Mouse (Mus musculus): ENCODE data around the gene Prune2. TPM values are rescaled to one million over a fixed set of nuclear protein-coding genes. Genes with fewer than 3 reads are reported as not detected.

The Prune2 gene
- total RNA-seq, 2 experiments from 2014 or later, result not detected

DNA sequence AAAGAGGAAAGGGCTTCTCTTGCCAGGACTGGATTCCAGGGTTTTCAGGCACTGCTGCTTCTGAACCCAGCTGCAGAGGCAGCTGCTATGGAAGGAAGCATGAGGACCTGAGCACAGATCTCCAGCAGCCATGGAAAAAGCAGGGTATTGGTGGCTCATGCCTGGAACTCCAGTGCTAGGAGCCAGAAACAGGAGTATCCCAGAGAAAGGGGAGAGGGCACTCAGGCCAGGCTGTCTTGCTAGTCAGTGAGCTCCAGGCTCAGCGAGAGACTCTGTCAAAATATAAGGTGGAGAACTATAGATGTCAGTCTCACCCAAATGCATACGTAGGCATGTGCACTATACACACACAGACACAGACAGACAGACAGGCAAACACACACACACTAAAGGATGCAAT is 140.4 kb downstream of the Prune2 start:
- no peak for ATAC-seq (replicated peaks; ENCODE audit: low FRiP score, low TSS enrichment, poor library complexity, severe bottlenecking)

- no peak for ATAC-seq (replicated peaks; ENCODE audit: low FRiP score, low TSS enrichment, poor library complexity, severe bottlenecking)
These were observed 141.3 kb downstream of the Prune2 start for GRCm38 (mm10) chr19:17097210-17097609.

DNA sequence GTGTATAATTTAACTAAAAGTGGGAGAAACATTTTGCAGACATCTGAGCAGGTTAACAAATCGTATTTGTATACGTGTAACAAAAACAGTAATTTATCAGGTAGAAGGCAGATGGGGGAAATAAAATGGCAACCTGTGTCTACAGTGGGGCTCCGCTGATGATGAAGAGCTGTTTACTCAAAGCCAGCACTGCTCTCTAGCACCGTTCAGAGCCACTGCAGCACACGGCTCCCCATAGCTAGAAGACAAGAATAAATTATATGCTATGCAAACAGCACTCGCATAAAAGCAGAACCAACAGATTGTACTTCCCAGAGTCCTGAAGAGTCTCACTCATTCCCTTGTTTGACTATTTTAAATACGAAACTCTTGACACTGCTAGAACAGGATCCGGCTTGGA is 152.9 kb downstream of the Prune2 start:
- ATAC-seq (replicated peaks; ENCODE audit: low FRiP score, low TSS enrichment, poor library complexity, severe bottlenecking), result no peak

DNA sequence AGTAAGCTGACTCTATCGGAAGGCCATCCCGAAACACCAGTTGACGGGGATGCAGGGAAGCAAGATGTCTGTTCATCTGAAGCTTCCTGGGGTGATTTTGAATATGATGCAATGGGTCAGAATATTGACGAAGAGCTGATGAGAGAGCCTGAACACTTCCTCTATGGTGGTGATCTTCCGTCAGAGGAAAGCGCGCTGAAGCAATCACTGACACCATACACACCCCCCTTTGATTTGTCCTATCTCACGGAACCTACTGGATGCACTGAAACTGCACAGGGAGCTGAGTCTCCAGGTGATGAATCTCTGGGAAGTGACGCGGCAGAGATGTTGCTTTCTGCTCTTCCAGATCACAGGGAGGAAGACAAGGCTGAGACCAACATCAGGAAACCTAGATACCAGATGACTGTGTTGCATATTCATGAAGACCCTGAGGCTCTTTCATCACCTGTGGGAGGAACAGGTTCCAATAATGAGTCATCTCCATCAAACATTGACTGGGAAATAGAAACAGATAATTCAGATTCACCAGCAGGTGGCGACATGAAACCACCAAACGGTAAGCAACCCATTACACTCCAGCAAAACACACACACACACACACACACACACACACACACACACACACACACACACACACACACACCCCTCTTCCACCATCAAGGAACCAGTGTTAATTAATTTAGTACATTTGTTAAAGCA is 168.3 kb downstream of the Prune2 start:
- ATAC-seq (replicated peaks; ENCODE audit: low FRiP score, low TSS enrichment, poor library complexity, severe bottlenecking), result no peak

DNA sequence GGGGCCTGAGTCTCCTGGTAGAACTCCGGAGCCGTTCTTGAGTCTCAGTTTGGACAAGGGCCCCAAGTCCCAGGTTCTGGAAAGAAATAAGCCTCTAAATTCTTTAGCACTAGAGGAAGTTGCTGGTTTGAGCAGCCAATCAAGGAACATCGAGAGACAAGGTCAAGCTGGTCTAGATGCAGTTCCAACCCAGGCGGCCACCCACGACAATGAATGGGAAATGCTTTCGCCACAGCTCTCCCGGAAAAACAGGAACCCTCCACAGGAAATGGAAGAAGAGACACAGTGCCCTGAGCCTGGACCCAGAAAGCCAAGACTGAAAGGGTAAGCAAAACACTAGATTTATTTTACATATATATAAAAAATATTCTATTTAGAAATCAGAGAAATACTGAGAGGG is 169.5 kb downstream of the Prune2 start:
- no peak for ATAC-seq (replicated peaks; ENCODE audit: low FRiP score, low TSS enrichment, poor library complexity, severe bottlenecking)

DNA sequence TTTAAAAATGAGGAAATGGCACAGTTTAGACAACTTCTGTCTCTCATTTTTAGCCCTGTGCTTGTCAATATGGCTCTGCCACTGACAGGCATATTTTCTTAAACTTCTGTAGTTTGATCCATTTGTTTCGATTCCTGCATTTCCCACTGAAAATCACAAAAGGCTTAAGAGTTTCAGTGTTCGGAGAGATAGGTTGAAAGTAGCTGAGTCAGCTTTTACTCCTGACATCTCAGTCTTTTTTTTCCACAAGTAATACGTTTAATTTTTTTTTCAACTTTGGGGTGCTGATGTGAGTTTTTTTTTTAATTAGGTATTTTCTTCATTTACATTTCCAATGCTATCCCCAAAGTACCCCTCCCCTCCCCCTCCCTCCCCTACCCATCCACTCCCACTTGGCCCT is 174.6 kb downstream of the Prune2 start:
- ATAC-seq (replicated peaks; ENCODE audit: low FRiP score, low TSS enrichment, poor library complexity, severe bottlenecking), result no peak

DNA sequence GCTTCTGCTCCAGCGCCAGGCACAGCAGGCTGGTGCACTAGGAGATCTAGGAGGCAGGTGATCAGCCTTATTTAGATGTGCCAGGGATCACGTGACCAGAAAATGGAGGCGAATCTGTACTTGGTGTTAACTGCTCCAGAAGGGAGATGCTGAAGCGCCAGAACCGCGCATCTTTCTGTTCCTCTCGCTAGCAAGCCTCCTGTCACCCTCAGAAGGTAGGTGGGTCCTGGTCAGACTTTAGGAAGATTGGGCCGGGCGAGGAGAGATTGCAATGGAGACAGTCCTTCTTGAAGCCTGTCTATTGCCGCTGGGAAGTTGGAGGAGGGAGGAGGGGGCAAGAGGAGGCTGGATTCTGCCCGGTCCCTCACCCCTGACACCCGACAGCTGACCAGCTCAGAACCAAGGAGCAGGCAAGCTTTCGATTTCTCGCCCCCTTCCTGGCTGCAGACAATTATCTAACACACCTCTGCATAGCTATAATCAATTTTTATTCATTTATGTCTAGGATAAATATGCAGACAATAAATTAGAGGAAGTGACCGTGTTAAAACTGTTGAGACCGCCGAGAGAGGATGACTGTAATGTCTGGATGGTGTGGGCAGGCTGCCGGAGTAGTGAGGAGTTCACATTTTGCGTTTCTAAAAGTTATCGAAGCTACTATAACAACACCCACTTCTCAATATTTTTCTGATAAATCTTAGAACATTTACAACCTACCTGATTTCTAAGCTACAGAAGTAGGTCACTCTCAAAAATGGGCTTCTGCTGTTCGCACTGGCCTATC is 181.0 kb downstream of the Prune2 start:
- ATAC-seq (replicated peaks; ENCODE audit: low FRiP score, low TSS enrichment, poor library complexity, severe bottlenecking), result no peak

DNA sequence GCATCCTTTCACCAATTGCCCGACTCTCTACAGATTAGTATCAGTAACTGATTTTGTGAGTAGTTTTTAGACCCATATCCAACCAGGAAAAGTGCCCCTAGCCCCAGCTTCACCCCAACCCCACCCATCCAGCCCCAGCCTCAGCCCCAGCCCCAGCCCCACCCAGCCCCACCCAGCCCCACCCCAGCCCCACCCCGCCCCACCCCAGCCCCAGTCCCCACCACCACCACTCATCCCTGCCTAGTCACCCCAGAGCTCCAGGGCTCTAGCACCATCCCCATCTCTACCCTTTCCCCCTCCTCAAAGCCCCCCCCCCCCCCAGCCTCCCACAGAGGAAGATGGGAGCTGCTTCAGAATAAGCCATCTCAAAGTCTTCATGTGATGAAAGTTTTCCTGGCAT is 181.7 kb downstream of the Prune2 start:
- ATAC-seq (replicated peaks; ENCODE audit: low FRiP score, low TSS enrichment, poor library complexity, severe bottlenecking), result no peak

DNA sequence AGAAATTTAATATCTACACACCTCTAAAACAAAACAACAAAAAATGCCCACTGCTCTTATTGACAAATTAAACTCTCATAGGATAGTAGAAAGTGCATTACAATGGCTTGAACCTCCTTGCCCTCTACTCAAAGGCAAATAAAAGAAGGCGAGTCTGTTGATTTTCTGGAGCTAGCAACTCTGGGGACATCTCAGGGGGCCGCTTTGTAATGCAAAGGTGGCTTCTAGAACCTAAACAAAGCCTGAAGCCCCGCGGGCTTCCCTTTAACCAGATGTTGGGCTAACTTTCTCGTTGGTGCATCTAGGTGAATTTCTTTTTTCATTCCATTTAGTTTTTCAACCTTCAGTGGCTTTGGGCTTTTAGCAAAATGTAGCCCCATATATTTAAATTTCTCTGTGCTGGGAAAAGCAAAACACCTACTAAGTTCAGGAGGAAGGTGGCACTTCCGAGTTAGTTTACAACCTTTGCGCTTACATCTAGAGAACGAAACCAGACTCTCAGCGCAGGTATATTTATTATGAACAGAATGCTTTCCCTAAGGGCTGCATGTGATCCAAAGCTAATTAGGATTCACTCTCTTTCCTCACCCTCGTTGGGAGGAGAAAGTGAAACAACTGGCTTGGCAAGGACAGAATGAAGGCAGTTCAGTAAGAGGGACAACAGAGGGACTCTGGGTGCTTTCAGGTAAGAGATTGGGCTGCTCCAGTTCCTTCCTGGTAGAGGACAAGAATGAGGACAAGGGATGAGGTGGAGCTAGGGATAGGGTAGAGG is 182.4 kb downstream of the Prune2 start:
- no peak for ATAC-seq (replicated peaks; ENCODE audit: low FRiP score, low TSS enrichment, poor library complexity, severe bottlenecking)

DNA sequence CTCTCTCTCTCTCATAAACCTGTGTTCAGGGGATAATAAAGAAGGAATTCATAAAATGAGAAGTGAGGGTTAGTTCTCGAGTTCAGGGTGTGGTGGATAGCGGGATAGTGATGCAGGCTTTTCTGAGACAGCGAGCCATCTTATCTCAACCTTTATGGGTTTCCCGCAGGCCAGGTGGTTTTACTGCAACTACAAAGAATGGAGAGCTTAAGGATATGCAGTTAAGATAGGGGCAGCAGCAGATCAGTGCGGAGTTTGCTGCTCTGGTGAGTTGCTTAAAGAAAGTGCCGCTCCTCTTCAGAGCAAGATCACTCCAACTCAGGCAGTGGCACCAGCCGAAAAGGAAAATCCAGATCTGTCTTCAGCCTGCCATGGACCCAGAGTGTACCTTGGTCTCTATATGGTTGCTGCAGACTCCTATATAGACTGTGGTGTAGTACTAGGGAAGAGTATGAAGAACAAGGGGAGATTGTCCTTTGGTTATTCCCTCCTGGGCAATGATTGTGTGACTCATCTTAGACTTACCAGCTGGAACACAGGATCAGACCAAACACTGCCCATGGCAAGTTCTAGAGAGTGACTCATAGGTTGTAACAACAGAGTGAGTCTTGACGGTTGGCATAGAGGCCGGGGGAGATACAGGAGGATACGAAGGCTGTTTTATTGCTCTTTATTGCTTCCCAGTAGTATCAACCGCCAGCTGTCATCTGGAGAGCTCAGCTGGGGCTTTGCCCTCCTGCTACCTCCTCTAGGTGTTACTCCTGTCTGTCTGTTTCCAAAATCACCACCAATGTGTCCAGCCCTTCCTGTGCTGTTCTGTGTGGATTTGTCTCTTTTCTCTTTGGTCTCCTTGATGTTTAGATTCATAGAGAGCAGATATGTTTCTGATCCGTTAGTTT is 184.3 kb downstream of the Prune2 start:
- ATAC-seq (replicated peaks; ENCODE audit: low FRiP score, low TSS enrichment, poor library complexity, severe bottlenecking), result no peak

DNA sequence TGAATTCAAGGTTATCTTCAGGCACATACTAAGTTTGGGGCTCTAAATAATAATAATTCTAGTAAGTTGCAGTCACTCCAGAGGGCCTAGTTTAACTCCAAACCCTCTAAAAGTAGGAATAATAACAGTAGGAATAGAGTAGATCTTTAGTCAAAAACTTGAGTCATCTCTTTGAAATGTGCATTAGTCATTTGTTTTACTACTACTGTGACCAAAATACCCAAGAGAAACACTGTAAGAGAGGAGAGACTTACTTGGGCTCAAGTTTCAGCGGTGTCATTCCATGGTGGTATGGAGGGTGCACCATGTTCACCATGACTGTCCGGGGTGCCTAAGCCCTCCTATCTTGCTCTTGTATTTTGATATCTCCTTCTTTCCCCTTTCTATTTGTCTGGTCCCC is 187.3 kb downstream of the Prune2 start:
- no peak for ATAC-seq (replicated peaks; ENCODE audit: low FRiP score, low TSS enrichment, poor library complexity, severe bottlenecking)

DNA sequence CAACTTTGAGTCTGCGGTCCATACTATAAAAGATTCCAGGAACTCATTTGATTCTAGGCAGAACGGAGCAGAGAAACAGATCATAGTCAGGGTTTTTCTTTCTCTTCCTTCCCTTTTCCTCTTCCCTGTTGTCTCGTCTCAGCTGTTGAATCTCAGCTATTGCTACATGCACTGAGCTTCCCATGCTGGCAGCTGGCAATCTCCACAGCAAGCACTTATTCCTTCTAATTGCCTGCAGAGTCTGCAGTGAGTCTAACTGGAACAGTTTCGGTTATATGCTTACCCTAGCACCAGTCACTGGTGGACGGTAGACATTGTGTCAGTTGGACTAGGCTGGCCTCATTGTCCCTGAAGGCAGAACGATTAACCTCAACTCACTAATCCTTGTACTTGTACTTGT is 188.3 kb downstream of the Prune2 start:
- ATAC-seq (replicated peaks; ENCODE audit: low FRiP score, low TSS enrichment, poor library complexity, severe bottlenecking), result no peak

DNA sequence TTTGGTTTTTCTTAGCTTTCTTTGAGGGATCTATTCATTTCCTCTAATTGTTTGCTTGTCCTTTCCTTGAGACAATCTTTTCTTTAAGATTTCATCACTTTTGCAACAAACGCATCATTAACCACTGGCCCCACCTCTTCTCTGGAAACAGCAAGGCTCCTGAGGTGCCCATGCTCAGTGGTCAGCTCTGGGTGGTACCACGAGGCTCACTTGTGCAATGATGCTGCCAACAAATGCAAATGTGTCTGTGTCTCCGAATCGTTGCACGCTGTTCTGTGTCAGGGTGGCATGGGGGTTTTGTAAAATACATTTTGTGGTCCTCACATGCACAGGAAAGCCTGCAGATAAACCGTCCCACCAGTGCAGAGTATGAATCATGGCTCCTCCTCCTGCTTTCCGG is 194.1 kb downstream of the Prune2 start:
- no peak for ATAC-seq (replicated peaks; ENCODE audit: low FRiP score, low TSS enrichment, poor library complexity, severe bottlenecking)

GRCm38 (mm10) chr19:17151781-17152180 is 195.9 kb downstream of the Prune2 start:
- no peak for ATAC-seq (replicated peaks; ENCODE audit: low FRiP score, low TSS enrichment, poor library complexity, severe bottlenecking)

GRCm38 (mm10) chr19:17152461-17152860 is 196.5 kb downstream of the Prune2 start:
- no peak for ATAC-seq (replicated peaks; ENCODE audit: low FRiP score, low TSS enrichment, poor library complexity, severe bottlenecking)

DNA sequence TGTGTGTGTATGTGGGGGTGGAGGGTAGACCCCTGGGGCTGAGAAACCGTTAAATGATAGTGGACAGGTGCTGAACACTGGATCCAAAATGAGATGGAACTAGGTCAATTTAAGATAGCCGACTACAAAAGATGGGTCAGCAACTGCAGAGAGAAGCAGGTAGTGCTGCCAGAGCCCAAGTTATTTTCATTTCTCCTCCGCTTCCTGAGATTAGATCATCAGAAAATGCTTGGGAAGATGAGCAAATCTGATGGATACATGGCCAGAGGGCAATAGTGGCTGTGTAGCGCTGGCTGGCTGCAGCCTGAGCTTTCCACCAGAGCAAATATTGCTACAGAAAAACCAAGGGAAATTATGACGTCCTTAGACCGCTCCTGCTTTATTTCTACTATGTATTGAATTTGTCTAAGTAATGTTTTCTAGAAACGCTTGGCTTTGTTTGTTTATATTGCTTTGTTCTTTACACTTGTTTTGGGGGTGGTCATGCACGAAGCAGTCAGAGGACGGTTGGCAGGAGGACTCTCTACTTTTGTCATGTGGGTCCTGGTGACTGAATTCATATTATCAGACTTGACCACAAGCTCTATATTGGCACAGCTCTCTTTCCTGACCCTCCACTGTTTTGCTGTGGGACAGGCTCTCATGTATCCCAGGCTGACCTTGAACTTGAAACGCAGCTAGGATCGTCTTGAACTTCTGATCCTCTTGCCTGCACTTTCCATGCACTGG is 198.2 kb downstream of the Prune2 start:
- ATAC-seq (replicated peaks; ENCODE audit: low FRiP score, low TSS enrichment, poor library complexity, severe bottlenecking), result no peak

DNA sequence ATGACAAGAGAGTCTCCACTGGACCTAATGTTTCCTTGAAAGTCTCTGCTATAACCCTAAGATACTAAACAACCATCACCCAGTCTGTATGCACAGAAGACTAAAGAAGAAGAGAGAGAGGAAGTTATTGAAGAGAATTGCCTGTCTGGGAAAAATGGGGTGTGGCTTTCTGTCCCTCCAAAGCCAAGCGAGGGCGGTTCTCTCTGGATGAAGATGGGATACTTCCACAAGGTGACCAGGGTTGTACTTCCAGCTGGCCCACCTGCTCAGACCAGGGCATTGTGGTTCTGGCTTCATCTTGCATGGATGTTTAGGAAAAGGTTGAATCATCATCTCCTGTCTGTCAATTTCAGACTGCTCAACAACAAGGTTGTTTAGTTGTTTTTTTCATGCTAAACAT is 199.3 kb downstream of the Prune2 start:
- no peak for ATAC-seq (replicated peaks; ENCODE audit: low FRiP score, low TSS enrichment, poor library complexity, severe bottlenecking)

- no peak for ATAC-seq (replicated peaks; ENCODE audit: low FRiP score, low TSS enrichment, poor library complexity, severe bottlenecking)
These were observed 203.8 kb downstream of the Prune2 start for GRCm38 (mm10) chr19:17159676-17160075.

DNA sequence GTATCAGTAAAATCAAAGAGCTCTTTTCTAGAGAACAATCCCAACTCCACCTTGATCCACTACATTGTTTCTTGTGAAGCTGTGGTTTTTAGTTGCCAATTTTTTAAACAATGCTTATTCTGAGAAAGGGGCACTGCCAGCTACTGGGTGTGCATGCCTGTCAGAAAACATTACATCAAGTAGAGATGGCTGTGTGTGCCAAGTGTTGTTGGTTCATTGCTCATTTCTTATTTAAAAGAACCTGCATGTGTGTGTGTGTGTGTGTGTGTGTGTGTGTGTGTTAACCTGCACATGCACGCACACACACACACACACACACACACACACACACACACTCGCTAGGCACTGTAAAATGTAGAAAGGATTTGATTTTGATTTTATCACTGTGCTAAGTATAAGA is 204.3 kb downstream of the Prune2 start:
- ATAC-seq (replicated peaks; ENCODE audit: low FRiP score, low TSS enrichment, poor library complexity, severe bottlenecking), result no peak
